Mouse (Mus musculus) lung, embryonic 16.5 days (tissue): ENCODE results near the gene Frmd5. TPM values are rescaled to one million over a fixed set of nuclear protein-coding genes. Genes with fewer than 3 reads are reported as not detected.
"Not testable (repeated sequence)": the region's sequence is repeated elsewhere in the genome, so short reads cannot be mapped to it uniquely, and the experiment has no call there.

Experiments
- ATAC-seq: fragments of 200-750 bp; cut with Nextera tagmentation; 2 replicates; pipeline ENCODE4 v1.8.0; 2017; ENCODE audit warnings: low read depth, mild to moderate bottlenecking, moderate library complexity
- H3K27ac ChIP-seq: fragments of 300-500 bp; sonication (generic); 2 replicates; pipeline ENCODE4 v1.5.1; 2014; ENCODE audit warnings: mild to moderate bottlenecking, control low read depth, low read length
- H3K27me3 ChIP-seq: fragments of 300-500 bp; sonication (generic); 2 replicates; pipeline ENCODE4 v1.6.1; 2014; ENCODE audit warnings: low read depth, low read length, mixed read lengths; ENCODE audit not compliant: control insufficient read depth, insufficient read depth
- H3K36me3 ChIP-seq: fragments of 300-500 bp; sonication (generic); 2 replicates; pipeline ENCODE4 v1.6.1; 2014; ENCODE audit warnings: low read length; ENCODE audit not compliant: control insufficient read depth, insufficient read depth
- H3K4me1 ChIP-seq: fragments of 300-500 bp; sonication (generic); replicated peaks from 2 replicates; pipeline ENCODE4 v1.6.1; 2014; ENCODE audit warnings: low read length, mixed read lengths; ENCODE audit not compliant: control insufficient read depth, insufficient read depth
- H3K4me2 ChIP-seq: fragments of 300-500 bp; sonication (generic); 2 replicates; pipeline ENCODE4 v1.6.1; 2014; ENCODE audit warnings: low read depth, low read length, control low read depth
- H3K4me3 ChIP-seq: fragments of 300-500 bp; sonication (generic); 2 replicates; pipeline ENCODE4 v1.5.1; 2014; ENCODE audit warnings: mild to moderate bottlenecking, low read length, control low read depth
- H3K9ac ChIP-seq: fragments of 300-500 bp; sonication (generic); 2 replicates; pipeline ENCODE4 v1.6.1; 2014; ENCODE audit warnings: low read length, control low read depth
- H3K9me3 ChIP-seq: fragments of 300-500 bp; sonication (generic); 2 replicates; pipeline ENCODE4 v1.6.1; 2016; ENCODE audit warnings: low read length; ENCODE audit not compliant: control insufficient read depth
- WGBS: fragments of 180-500 bp; shearing (Covaris S2); extraction: QIAGEN DNeasy Blood & Tissue Kit; methylation state at CpG from one replicate; pipeline ENCODE4 v1.1.7; 2014; 5-methylcytosine and 5-hydroxymethylcytosine counted together
- polyA plus RNA-seq: library from polyadenylated mRNA; unstranded; fragments of >200 nt; fragmentation: Nextera tagmentation; extraction: Ambion mirVana; gene quantifications from 2 replicates; pipeline ENCODE4 v1.2.1, GENCODE M21; 2015

Gene Frmd5
- polyA plus RNA-seq, 1 experiment from 2014 or later, result 4.4 TPM

- H3K4me1 ChIP-seq, result no peaks in the 10 kb centered on the region
- H3K4me3 ChIP-seq, result no peak overlapping the region
- no peaks in the 10 kb centered on the region for H3K9me3 ChIP-seq
- peaks cover 8% of the 10 kb centered on the region; the same call in 1 of the 2 replicates for H3K36me3 ChIP-seq
- no peaks in the 10 kb centered on the region for H3K27me3 ChIP-seq
- H3K9ac ChIP-seq, result no peak overlapping the region
- 91% methylated on average over 5 of the region's 5 CpGs for WGBS
- no peak for ATAC-seq
- H3K27ac ChIP-seq, result no peak overlapping the region
- H3K4me2 ChIP-seq, result no peak overlapping the region
These were observed 288.8 kb downstream of the Frmd5 start for GRCm38 (mm10) chr2:121518106-121518505.

GRCm38 (mm10) chr2:121514211-121514610 lies 292.7 kb downstream of the Frmd5 start:
- Histone ChIP-seq H3K27ac (no peak overlapping the region), H3K4me1 (no peaks in the 10 kb centered on the region; the same call in 1 of the 2 replicates), H3K9ac (no peak overlapping the region), H3K4me3 (no peak overlapping the region), H3K9me3 (no peaks in the 10 kb centered on the region), H3K27me3 (no peaks in the 10 kb centered on the region), H3K36me3 (peaks cover 5% of the 10 kb centered on the region; the same call in 1 of the 2 replicates), H3K4me2 (no peak overlapping the region)
- 88% methylated on average over 4 of the region's 4 CpGs for WGBS
- ATAC-seq, result no peak

GRCm38 (mm10) chr2:121512991-121513765 lies 293.7 kb downstream of the Frmd5 start:
- not testable (repeated sequence) for H3K9ac ChIP-seq, H3K27ac ChIP-seq, H3K4me2 ChIP-seq, H3K36me3 ChIP-seq, H3K27me3 ChIP-seq, ATAC-seq, H3K4me1 ChIP-seq, H3K4me3 ChIP-seq, H3K9me3 ChIP-seq
- 86% methylated on average over 4 of the region's 5 CpGs for WGBS

GRCm38 (mm10) chr2:121511401-121511800 lies 295.5 kb downstream of the Frmd5 start:
- H3K4me3 ChIP-seq, result no peak overlapping the region
- peaks cover 5% of the 10 kb centered on the region; the same call in 1 of the 2 replicates for H3K36me3 ChIP-seq
- no peak overlapping the region for H3K4me2 ChIP-seq
- H3K4me1 ChIP-seq, result peaks cover 3% of the 10 kb centered on the region
- ATAC-seq, result no peak
- H3K27ac ChIP-seq, result no peak overlapping the region
- no peak overlapping the region for H3K9ac ChIP-seq
- no peaks in the 10 kb centered on the region for H3K9me3 ChIP-seq
- 90% methylated on average over 8 of the region's 8 CpGs for WGBS
- no peaks in the 10 kb centered on the region for H3K27me3 ChIP-seq

- ATAC-seq, result peak; percentile 63
- no peak overlapping the region for H3K27ac ChIP-seq
- no peaks in the 10 kb centered on the region for H3K9me3 ChIP-seq
- H3K27me3 ChIP-seq, result no peaks in the 10 kb centered on the region
- peak overlapping the region; percentile 55 for H3K4me2 ChIP-seq
- WGBS, result 27% methylated on average over 16 of the region's 16 CpGs
- H3K9ac ChIP-seq, result peak overlapping the region; percentile 46
- H3K36me3 ChIP-seq, result peaks cover 5% of the 10 kb centered on the region; the same call in 1 of the 2 replicates
- peak overlapping the region; percentile 43 for H3K4me3 ChIP-seq
- peaks cover 3% of the 10 kb centered on the region for H3K4me1 ChIP-seq
These were observed 297.3 kb downstream of the Frmd5 start for GRCm38 (mm10) chr2:121509584-121509983.

GRCm38 (mm10) chr2:121507951-121508330 lies 298.9 kb downstream of the Frmd5 start:
- no peaks in the 10 kb centered on the region for H3K27me3 ChIP-seq
- no peak overlapping the region for H3K27ac ChIP-seq
- H3K4me2 ChIP-seq, result peak overlapping the region; percentile 60
- peak overlapping the region; percentile 66 for H3K4me3 ChIP-seq
- ATAC-seq, result no peak
- WGBS, result 59% methylated on average over 2 of the region's 2 CpGs
- peaks cover 5% of the 10 kb centered on the region; the same call in 1 of the 2 replicates for H3K36me3 ChIP-seq
- peak overlapping the region; percentile 76 for H3K9ac ChIP-seq
- H3K9me3 ChIP-seq, result no peaks in the 10 kb centered on the region
- H3K4me1 ChIP-seq, result peaks cover 3% of the 10 kb centered on the region

- H3K9ac ChIP-seq, result peak overlapping the region; percentile 76
- H3K9me3 ChIP-seq, result no peaks in the 10 kb centered on the region
- no peaks in the 10 kb centered on the region for H3K27me3 ChIP-seq
- H3K4me2 ChIP-seq, result peak overlapping the region; percentile 60
- H3K4me1 ChIP-seq, result peaks cover 3% of the 10 kb centered on the region
- ATAC-seq, result no peak
- H3K4me3 ChIP-seq, result peak overlapping the region; percentile 66
- H3K36me3 ChIP-seq, result peaks cover 5% of the 10 kb centered on the region; the same call in 1 of the 2 replicates
- H3K27ac ChIP-seq, result no peak overlapping the region
- WGBS, result 2% methylated on average over 12 of the region's 12 CpGs
These were observed 299.5 kb downstream of the Frmd5 start for GRCm38 (mm10) chr2:121507173-121507950.

- Histone ChIP-seq H3K27ac (peak within 1 kb of the TSS; percentile 72), H3K4me3 (peak within 1 kb of the TSS; percentile 66), H3K9ac (peak within 1 kb of the TSS; percentile 76), H3K4me2 (peak within 1 kb of the TSS; percentile 60)
- H3K9me3 ChIP-seq, H3K36me3 ChIP-seq, H3K4me1 ChIP-seq, H3K27me3 ChIP-seq: not testable (repeated sequence)
- ATAC-seq, result peak; percentile 96
- 4% methylated on average over 37 of the region's 42 CpGs for WGBS
These were observed 300.7 kb downstream of the Frmd5 start, which contains the start of the genes Mfap1a and Wdr76 for GRCm38 (mm10) chr2:121505942-121506882. Gene Mfap1a (minus strand): TSS chr2:121506665. Gene Wdr76 (plus strand): TSS chr2:121506723.
